In the genomic region with DNA sequence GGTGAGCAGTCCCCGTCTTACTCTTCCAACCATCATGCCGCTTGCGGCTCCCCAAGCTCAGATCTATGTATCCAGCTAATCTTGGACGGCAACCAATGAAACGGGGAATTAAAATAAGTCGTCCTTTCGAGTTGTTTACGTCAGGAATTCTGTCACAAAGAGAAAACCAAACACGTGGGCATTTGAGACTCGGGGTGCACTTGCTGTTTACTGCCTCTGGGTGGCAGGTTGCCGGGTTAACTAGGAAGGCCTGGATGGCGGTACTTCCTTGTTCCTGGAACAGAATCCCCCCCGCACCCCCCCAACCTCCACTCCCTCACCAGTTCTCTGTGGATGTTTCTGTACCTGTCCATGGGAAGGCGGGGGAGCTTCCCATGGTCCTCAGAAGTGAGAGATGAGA, we compare ENCODE assay signal across 10 mouse cellular contexts. TPM values are rescaled to one million over a fixed set of nuclear protein-coding genes. Genes with fewer than 3 reads are reported as not detected.
DNase-seq lines count a peak whose midpoint lies in the region; ATAC-seq and TF ChIP-seq lines count a peak whose summit lies in the region.
"Had no signal": no experiment of that assay in that cellular context is flagged by ENCODE, and none has a peak within 500 bp of the region (broad histone marks: within the 10 kb centered on the region; RNA-seq: fewer than 3 reads in every experiment).

No protein-coding gene starts in this region.

- peak; percentile 36 for TF ChIP-seq CTCF in left cerebral cortex, adult 2 months (IDR thresholded peaks at IDR 0.05)
- TF ChIP-seq CTCF in lung, postnatal 0 days (IDR thresholded peaks at IDR 0.05): peak; percentile 42

- intact Hi-C loops in left cerebral cortex, adult 2 months (cut with DNase I): no loop called here

- H3K4me1 ChIP-seq in lung, postnatal 0 days (ENCODE audit: insufficient read depth, low read depth, low read length): no peaks in the 10 kb centered on the region
- H3K4me1 ChIP-seq: hindbrain, embryonic 15.5 days had no signal

- TF ChIP-seq EP300 in lung, postnatal 0 days (IDR thresholded peaks at IDR 0.05): no peak

- H3K27me3 ChIP-seq in lung, postnatal 0 days (replicated peaks; ENCODE audit: insufficient read depth, low read length): no peaks in the 10 kb centered on the region
- H3K27me3 ChIP-seq: hindbrain, embryonic 15.5 days had no signal

- H3K4me2 ChIP-seq in lung, postnatal 0 days (replicated peaks; ENCODE audit: low read depth, low read length): no peak overlapping the region
- H3K4me2 ChIP-seq: hindbrain, embryonic 15.5 days had no signal

- 53% methylated on average over 14 of the region's 14 CpGs for WGBS in lung, postnatal 0 days

- H3K9ac ChIP-seq in lung, postnatal 0 days (replicated peaks; ENCODE audit: low read depth): no peak overlapping the region
- H3K9ac ChIP-seq: hindbrain, embryonic 15.5 days had no signal

- no peak overlapping the region for H3K4me3 ChIP-seq in left cerebral cortex, adult 2 months
- no peak overlapping the region for H3K4me3 ChIP-seq in lung, postnatal 0 days (ENCODE audit: low read depth, low read length)
- H3K4me3 ChIP-seq: erythroblast, embryonic 14.5 days; hindbrain, embryonic 15.5 days had no signal

- DNase-seq in embryo, embryonic 11 days: peak; percentile 42
- no peak for DNase-seq in embryo, embryonic 9.5 days (ENCODE audit: extremely low spot score)
- no peak for DNase-seq in left cerebral cortex, adult 2 months (ENCODE audit: extremely low spot score in 1 of 2, low spot score in 2 of 2)
- no peak for DNase-seq in left cerebral cortex, adult 9 months (ENCODE audit: low spot score in 2 of 2)
- DNase-seq in brain, adult 2 months (ENCODE audit: low read depth, low spot score): peak; percentile 26
- DNase-seq in lung, postnatal 0 days (ENCODE audit: low spot score): peak; percentile 53
- no peak for DNase-seq in thymus, postnatal 14 days

- no peak overlapping the region for H3K27ac ChIP-seq in left cerebral cortex, adult 2 months
- no peak overlapping the region for H3K27ac ChIP-seq in lung, postnatal 0 days (ENCODE audit: low read length)
- H3K27ac ChIP-seq: hindbrain, embryonic 15.5 days had no signal

- H3K9me3 ChIP-seq in lung, postnatal 0 days (ENCODE audit: low read length): no peaks in the 10 kb centered on the region
- H3K9me3 ChIP-seq: hindbrain, embryonic 15.5 days had no signal

- ATAC-seq in lung, postnatal 0 days: peak; percentile 47; the same call in 1 of the 2 replicates
- no peak for ATAC-seq in CD4-positive, CD25-positive, alpha-beta regulatory T cell, adult 4 months

- no peaks in the 10 kb centered on the region for H3K36me3 ChIP-seq in lung, postnatal 0 days (ENCODE audit: insufficient read depth, low read length)
- H3K36me3 ChIP-seq: hindbrain, embryonic 15.5 days had no signal

RNA-seq across cellular contexts. Expression of gene Cdkn2aip, which starts 36.4 kb away (rescaled TPM):
- 10 to 100 TPM; 19.5 to 21.2 TPM for total RNA-seq in left cerebral cortex, adult 2 months (2021)
- polyA plus RNA-seq in lung, postnatal 0 days (2015; fragmentation: Nextera tagmentation; extraction: Ambion mirVana): 22.1 and 23.0 TPM in 2 replicates
- 10 to 100 TPM; 12.3 to 18.1 TPM for polyA plus RNA-seq in CD4-positive, CD25-positive, alpha-beta regulatory T cell, adult 4 months (2017; shearing (Covaris generic))

Comparison
In these comparisons a context has a peak if more than half of its experiments do, and no peak if none do; other contexts are left out.
1. DNase-seq: peak in embryo, embryonic 11 days (single experiment), brain, adult 2 months (single experiment) and lung, postnatal 0 days (single experiment); none in embryo, embryonic 9.5 days (single experiment), left cerebral cortex, adult 2 months (0 of 2), left cerebral cortex, adult 9 months (0 of 2) and thymus, postnatal 14 days (single experiment).